Mouse (Mus musculus) right cerebral cortex, postnatal 25 days (tissue): ENCODE results near the gene Rbm18.

ENCODE experiments used
- DNase-seq: peaks from one replicate; pipeline ENCODE4 v3.0.0; 2022

Rbm18 gene

GRCm38 (mm10) chr2:36104436-36104955 lies 32.1 kb downstream of the Rbm18 start:
- DNase-seq: no peak

- DNase-seq: no peak
Measured at GRCm38 (mm10) chr2:36103555-36104367, 32.8 kb downstream of the Rbm18 start.

DNA sequence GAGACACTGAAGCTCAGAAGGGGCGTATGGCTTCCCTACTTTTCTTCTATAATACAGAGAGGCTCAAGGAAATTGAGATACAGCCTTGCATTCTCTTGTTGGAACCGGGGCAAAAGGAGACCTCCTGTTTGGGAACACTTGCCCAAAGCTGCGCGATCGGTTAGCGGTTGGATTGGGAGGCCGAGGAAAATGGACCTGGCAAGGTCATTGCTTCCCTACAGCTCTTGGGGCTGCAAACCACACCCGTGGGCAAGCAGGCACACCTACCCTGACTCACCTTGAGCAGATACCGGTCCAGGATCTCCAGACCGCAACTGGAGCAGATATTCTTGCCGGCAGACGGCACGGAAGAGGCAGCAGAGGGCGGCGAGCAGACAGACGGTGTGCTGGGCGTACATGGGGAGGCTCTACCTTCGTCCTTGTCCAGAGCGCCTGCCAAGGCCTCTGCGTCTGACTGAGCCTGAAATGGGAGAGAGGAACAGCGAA lies 33.5 kb downstream of the Rbm18 start:
- no peak for DNase-seq

DNA sequence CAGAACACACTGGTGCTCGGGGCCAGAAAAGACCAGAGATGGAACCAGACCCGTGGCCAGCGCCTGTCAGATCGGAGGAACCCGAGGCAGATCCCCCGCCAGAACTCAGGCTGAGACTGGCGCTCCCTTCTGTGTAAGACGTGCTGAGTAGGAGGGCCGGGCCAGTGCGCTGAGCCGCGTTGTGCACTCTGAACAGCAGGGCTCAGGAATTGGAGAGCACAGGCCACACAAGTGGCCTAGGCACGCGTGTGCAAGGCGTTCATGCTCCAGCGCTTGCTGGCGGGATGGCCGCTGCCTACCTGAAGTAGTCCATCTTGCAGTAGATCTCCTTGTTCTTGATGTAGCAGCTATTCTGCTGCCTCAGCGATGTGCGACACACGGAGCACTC lies 34.0 kb downstream of the Rbm18 start:
- DNase-seq: no peak

- DNase-seq: no peak
Measured at GRCm38 (mm10) chr2:36101866-36102558, 34.6 kb downstream of the Rbm18 start.

GRCm38 (mm10) chr2:36099739-36100138 lies 36.8 kb downstream of the Rbm18 start:
- DNase-seq: no peak

DNA sequence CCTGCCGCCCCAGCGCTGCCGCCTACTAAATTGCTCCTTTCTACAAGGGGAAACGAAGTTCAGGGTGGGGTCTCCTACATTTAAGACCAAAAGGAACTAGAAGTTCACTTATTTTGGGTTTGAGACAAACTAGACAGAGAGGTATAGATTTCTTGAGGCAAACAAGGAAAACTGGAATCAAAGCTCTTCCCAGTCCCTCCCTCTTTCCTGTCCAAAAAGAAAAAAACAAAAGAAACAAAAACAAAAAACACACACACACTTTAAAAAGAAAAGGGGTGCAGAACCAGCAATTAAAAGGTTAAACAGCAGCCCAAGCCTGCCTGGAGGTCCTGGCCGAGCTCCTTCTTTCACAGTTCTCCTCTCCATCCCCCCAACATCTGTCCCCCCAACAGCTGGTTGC lies 38.6 kb downstream of the Rbm18 start:
- DNase-seq: no peak

GRCm38 (mm10) chr2:36097129-36097815 lies 39.3 kb downstream of the Rbm18 start:
- no peak for DNase-seq

GRCm38 (mm10) chr2:36093914-36094475 lies 42.6 kb downstream of the Rbm18 start:
- peak; percentile 38 for DNase-seq

- DNase-seq: no peak
Measured at GRCm38 (mm10) chr2:36093301-36093700, 43.3 kb downstream of the Rbm18 start.

- no peak for DNase-seq
Measured at GRCm38 (mm10) chr2:36092748-36093147, 43.8 kb downstream of the Rbm18 start.

- DNase-seq: no peak
Measured at GRCm38 (mm10) chr2:36090853-36091741, 45.5 kb downstream of the Rbm18 start.

GRCm38 (mm10) chr2:36089190-36089589 lies 47.4 kb downstream of the Rbm18 start:
- DNase-seq: no peak

DNA sequence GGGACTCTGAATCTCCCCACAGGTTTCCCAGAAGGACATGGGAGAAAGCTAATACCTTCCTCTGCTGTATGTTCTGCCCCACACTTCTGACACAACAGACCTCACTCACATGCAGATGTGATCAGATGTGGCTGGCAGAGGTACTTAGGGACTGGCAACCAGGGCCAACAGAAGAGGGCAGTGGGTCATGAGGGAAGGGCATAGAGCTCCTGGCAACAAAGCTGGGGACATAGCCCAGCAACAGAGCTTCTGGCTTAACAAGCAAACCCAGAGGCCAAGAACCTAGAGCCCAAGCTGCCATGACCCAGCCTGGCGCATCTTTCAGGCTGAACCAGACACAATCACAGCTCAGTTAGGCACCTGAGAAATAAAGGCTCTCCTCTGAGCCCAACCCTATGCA lies 51.5 kb downstream of the Rbm18 start:
- no peak for DNase-seq

DNA sequence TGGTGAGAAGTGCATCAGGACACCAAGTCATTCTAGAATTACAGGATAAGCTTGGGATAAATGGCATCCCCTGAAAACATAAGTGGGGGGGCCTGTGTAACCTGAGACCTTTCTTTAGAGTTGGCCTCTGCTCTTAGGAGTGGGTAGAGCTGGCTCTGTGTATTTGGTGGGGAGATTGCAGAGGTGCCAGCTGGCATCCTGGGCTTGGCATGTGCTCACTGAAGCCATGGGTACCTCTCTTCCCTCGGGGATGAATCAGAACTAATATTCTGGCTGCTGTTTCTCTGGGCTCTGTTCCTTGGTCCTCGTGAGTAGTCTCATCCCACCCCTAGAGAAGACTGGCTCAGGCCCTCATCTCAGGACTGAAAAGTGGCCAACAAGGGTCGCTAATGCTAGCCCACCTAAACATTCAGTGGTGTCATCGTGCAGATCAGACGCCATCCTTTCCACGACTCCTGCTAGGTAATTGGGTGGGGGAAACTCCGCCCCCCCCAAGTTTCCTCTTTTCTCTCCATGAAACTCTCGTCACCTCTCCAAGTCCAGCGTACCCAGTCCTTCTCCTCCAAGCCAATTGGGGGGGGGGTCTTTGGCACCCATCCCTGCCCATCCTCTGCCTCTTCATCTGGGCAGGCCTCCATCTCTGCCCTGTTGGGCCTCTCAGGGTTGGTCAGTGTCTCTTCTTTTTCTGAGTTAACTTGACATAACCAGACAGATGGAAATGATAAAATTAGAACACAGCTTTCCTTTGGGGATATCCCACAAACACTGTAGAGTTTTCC lies 53.6 kb downstream of the Rbm18 start:
- DNase-seq: no peak

- no peak for DNase-seq
Measured at GRCm38 (mm10) chr2:36081446-36081845, 55.1 kb downstream of the Rbm18 start.

GRCm38 (mm10) chr2:36077160-36077761 lies 59.3 kb downstream of the Rbm18 start:
- no peak for DNase-seq

- DNase-seq: no peak
Measured at GRCm38 (mm10) chr2:36075210-36075609, 61.4 kb downstream of the Rbm18 start.

- no peak for DNase-seq
Measured at GRCm38 (mm10) chr2:36073781-36074180, 62.8 kb downstream of the Rbm18 start.

DNA sequence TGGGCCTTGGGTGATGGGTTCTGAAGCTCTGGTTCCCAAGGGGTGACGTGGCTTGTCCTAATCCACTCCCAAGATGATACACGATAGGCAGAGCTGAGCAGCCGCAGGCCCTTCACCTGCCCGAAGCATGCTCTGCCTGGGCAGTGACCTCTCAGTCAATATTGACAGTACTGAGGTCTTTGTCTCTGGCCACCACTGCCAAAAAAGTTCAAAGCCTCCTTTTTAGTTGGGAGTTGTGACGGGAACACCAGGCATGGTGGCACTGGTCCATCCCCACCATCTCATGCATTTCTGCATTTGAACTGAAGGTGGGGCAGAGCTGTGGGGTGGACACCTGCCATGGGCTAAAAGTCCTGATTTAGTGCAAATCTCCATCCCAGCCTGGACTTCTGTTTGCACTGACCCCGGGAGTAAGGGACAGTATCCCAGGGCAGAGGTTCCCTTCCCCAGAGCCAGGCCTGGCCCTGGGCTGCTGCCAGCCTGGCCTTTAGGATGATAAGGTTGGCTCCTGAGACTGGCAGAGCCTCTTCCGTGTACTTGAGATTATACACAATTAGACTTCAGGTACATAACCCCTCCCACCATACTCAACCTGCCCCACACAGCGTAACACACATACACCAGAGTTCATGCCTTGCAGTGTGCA lies 64.8 kb downstream of the Rbm18 start:
- no peak for DNase-seq
